Mouse (Mus musculus): ENCODE measurements around the gene Wdr35. TPM values are rescaled to one million over a fixed set of nuclear protein-coding genes. Genes with fewer than 3 reads are reported as not detected.

Wdr35 gene
- polyA plus RNA-seq, 1 experiment from 2014 or later, result 14.6 TPM

DNA sequence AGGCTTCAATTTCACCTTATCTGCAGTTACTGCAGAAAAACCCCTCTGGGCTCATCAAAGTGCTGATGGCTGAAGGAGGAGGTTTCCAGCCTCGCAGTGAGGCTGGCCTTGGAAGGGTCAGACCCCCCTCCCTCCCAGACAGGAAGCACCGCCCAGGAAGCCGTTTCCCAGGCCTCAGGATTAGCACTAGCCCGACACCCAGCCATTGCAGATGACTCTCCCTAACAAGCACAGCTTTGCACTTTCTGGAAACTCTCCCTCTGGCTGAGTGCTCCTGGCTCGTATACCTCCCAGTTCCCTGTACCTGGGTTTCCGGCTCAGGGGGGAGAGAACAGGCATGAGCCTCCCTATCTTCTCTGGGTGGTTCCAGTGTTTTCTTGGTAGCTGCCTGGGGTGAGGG lies 77.1 kb downstream of the Wdr35 start:
- H3K36me3 ChIP-seq, result no peaks in the 10 kb centered on the region
- H3K4me1 ChIP-seq (replicated peaks), result peaks cover 5% of the 10 kb centered on the region; the same call in 1 of the 2 replicates
- no peak for ATAC-seq (ENCODE audit: insufficient number of reproducible peaks, low FRiP score)
- 17% methylated on average over 6 of the region's 6 CpGs for WGBS
- no peaks in the 10 kb centered on the region for H3K27me3 ChIP-seq (replicated peaks)
- no peak overlapping the region for H3K27ac ChIP-seq (ENCODE audit: poor library complexity, severe bottlenecking)
- no peak overlapping the region for H3K4me2 ChIP-seq
- H3K9me3 ChIP-seq (replicated peaks), result no peaks in the 10 kb centered on the region
- no peak overlapping the region for H3K9ac ChIP-seq
- H3K4me3 ChIP-seq, result no peak overlapping the region

GRCm38 (mm10) chr12:9052075-9052829 lies 78.6 kb downstream of the Wdr35 start:
- Histone ChIP-seq H3K9me3 (replicated peaks) (no peaks in the 10 kb centered on the region), H3K9ac (no peak overlapping the region), H3K27me3 (replicated peaks) (no peaks in the 10 kb centered on the region), H3K4me2 (no peak overlapping the region), H3K36me3 (no peaks in the 10 kb centered on the region), H3K4me1 (replicated peaks) (peaks cover 5% of the 10 kb centered on the region; the same call in 1 of the 2 replicates), H3K4me3 (no peak overlapping the region), H3K27ac (ENCODE audit: poor library complexity, severe bottlenecking) (no peak overlapping the region)
- WGBS, result 55% methylated on average over 8 of the region's 8 CpGs
- peak; percentile 70 for ATAC-seq (ENCODE audit: insufficient number of reproducible peaks, low FRiP score)

GRCm38 (mm10) chr12:9053345-9053744 lies 79.7 kb downstream of the Wdr35 start:
- ATAC-seq (ENCODE audit: insufficient number of reproducible peaks, low FRiP score), result no peak
- H3K27me3 ChIP-seq (replicated peaks), result no peaks in the 10 kb centered on the region
- H3K9me3 ChIP-seq (replicated peaks), result no peaks in the 10 kb centered on the region
- H3K4me3 ChIP-seq, result no peak overlapping the region
- H3K4me1 ChIP-seq (replicated peaks), result peaks cover 5% of the 10 kb centered on the region; the same call in 1 of the 2 replicates
- H3K36me3 ChIP-seq, result no peaks in the 10 kb centered on the region
- H3K27ac ChIP-seq (ENCODE audit: poor library complexity, severe bottlenecking), result no peak overlapping the region
- H3K4me2 ChIP-seq, result no peak overlapping the region
- 61% methylated on average over 7 of the region's 7 CpGs for WGBS
- no peak overlapping the region for H3K9ac ChIP-seq

DNA sequence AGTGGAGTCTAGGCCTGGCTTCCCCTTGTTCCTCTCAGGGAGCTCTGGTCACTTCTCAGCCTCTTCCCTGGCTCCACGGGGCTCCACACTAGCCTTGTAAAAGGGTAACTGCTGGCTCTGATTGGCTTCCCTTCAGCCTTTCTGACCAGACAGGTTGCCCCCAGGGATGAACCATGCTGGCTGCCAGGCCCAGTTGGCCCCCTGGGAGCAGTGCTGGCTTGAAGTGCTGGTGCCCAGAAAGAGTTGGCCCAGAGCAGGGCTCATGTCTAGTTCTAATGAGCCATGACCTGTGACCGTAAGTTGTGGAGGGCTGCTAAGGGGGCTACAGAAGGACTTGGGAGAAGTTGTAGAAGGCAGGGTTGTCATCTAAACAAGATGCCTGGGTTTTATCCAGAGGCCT lies 80.3 kb downstream of the Wdr35 start:
- Histone ChIP-seq H3K9ac (no peak overlapping the region), H3K27me3 (replicated peaks) (no peaks in the 10 kb centered on the region), H3K4me2 (no peak overlapping the region), H3K4me1 (replicated peaks) (peaks cover 5% of the 10 kb centered on the region; the same call in 1 of the 2 replicates), H3K36me3 (no peaks in the 10 kb centered on the region), H3K4me3 (no peak overlapping the region), H3K9me3 (replicated peaks) (no peaks in the 10 kb centered on the region), H3K27ac (ENCODE audit: poor library complexity, severe bottlenecking) (no peak overlapping the region)
- ATAC-seq (ENCODE audit: insufficient number of reproducible peaks, low FRiP score), result no peak
- 62% methylated on average over 2 of the region's 2 CpGs for WGBS

GRCm38 (mm10) chr12:9055269-9055668 lies 81.6 kb downstream of the Wdr35 start:
- Histone ChIP-seq H3K36me3 (no peaks in the 10 kb centered on the region), H3K9ac (no peak overlapping the region)
- 69% methylated on average over 11 of the region's 11 CpGs for WGBS

DNA sequence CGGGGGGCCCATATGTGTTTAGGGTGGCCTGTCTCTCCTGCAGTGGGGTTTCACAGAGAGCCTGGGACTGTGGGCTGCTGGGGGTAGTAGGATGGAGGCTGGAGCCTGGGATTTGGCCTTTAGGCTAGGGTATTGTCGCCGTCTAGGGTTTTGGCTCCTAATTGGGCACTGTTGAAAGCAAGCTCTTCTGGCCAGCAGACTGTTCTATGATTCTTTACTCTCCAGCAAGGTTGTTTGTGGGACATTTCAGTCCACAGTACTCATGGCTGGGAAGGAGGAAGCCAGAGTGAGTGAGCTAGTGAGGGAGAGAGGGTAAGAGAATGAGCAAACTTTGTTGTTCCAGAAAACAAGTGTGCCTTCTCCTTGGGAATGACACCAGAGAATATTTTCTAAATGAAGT lies 85.8 kb downstream of the Wdr35 start:
- no peak overlapping the region for H3K4me3 ChIP-seq
- no peaks in the 10 kb centered on the region for H3K27me3 ChIP-seq (replicated peaks)
- no peak overlapping the region for H3K9ac ChIP-seq
- ATAC-seq (ENCODE audit: insufficient number of reproducible peaks, low FRiP score), result no peak
- no peaks in the 10 kb centered on the region for H3K36me3 ChIP-seq
- 88% methylated on average over 3 of the region's 3 CpGs for WGBS
- no peaks in the 10 kb centered on the region for H3K9me3 ChIP-seq (replicated peaks)
- no peak overlapping the region for H3K4me2 ChIP-seq
- no peak overlapping the region for H3K27ac ChIP-seq (ENCODE audit: poor library complexity, severe bottlenecking)
- H3K4me1 ChIP-seq (replicated peaks), result no peaks in the 10 kb centered on the region

More at GRCm38 (mm10) chr12:9055269-9055668, 81.6 kb downstream of the Wdr35 start:
- no peaks in the 10 kb centered on the region for H3K27me3 ChIP-seq (replicated peaks)
- no peak overlapping the region for H3K27ac ChIP-seq (ENCODE audit: poor library complexity, severe bottlenecking)
- H3K4me3 ChIP-seq, result no peak overlapping the region
- H3K9me3 ChIP-seq (replicated peaks), result no peaks in the 10 kb centered on the region
- peaks cover 5% of the 10 kb centered on the region; the same call in 1 of the 2 replicates for H3K4me1 ChIP-seq (replicated peaks)
- no peak for ATAC-seq (ENCODE audit: insufficient number of reproducible peaks, low FRiP score)
- H3K4me2 ChIP-seq, result no peak overlapping the region

DNA sequence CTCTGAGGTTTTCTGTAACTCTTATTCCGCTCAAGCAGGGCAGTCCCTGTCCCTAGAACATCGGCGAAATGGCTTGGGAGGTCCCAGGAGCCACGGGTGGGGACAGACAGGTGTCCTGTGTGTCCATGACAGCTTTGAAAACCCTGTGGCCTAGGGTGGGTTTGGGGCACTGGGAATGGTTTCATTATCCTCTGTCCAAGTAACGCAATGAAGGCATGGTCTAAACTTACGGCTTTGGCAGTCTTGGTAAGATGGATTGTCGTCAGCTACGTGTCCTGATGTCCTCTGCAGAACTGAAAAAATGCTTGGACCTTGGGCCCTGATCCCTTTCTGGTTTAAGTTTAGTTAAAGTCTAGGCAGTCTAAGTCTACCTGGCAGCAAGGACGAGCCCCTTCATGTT lies 86.3 kb downstream of the Wdr35 start:
- 81% methylated on average over 9 of the region's 9 CpGs for WGBS

DNA sequence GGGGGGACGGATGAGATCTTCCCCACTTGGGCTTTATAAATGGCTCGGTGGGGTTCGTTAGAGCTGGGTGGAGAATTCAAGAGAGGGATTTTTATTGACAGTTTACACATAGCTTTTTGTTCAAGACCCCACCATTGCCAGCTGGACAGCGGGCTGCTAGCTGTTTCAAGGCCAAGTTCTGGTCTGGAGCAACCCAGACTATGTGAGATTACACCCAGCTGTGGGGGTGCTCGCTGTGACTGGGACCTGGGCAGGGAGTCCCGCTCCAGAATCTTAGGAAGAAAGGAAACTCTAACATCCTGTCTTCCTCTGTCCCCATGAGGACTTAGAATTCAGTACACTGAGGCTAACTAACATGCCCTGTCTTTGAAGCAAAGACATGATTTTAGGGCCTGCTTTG lies 89.9 kb downstream of the Wdr35 start:
- Histone ChIP-seq H3K9me3 (replicated peaks) (no peaks in the 10 kb centered on the region; the same call in 1 of the 2 replicates), H3K4me1 (replicated peaks) (no peaks in the 10 kb centered on the region), H3K36me3 (no peaks in the 10 kb centered on the region), H3K4me2 (no peak overlapping the region), H3K27me3 (replicated peaks) (no peaks in the 10 kb centered on the region), H3K27ac (ENCODE audit: poor library complexity, severe bottlenecking) (no peak overlapping the region), H3K9ac (no peak overlapping the region), H3K4me3 (no peak overlapping the region)
- no peak for ATAC-seq (ENCODE audit: insufficient number of reproducible peaks, low FRiP score)
- 68% methylated on average over 6 of the region's 6 CpGs for WGBS

More for the DNA sequence above, 86.3 kb downstream of the Wdr35 start:
- no peak overlapping the region for H3K27ac ChIP-seq (ENCODE audit: poor library complexity, severe bottlenecking)
- no peak overlapping the region for H3K4me2 ChIP-seq
- no peak for ATAC-seq (ENCODE audit: insufficient number of reproducible peaks, low FRiP score)
- H3K27me3 ChIP-seq (replicated peaks), result no peaks in the 10 kb centered on the region
- no peaks in the 10 kb centered on the region for H3K9me3 ChIP-seq (replicated peaks)
- no peak overlapping the region for H3K4me3 ChIP-seq
- H3K36me3 ChIP-seq, result no peaks in the 10 kb centered on the region
- no peak overlapping the region for H3K9ac ChIP-seq
- no peaks in the 10 kb centered on the region for H3K4me1 ChIP-seq (replicated peaks)

- no peak overlapping the region for H3K9ac ChIP-seq
- ATAC-seq (ENCODE audit: insufficient number of reproducible peaks, low FRiP score), result no peak
- H3K27me3 ChIP-seq (replicated peaks), result no peaks in the 10 kb centered on the region
- no peaks in the 10 kb centered on the region for H3K36me3 ChIP-seq
- no peak overlapping the region for H3K4me2 ChIP-seq
- H3K4me1 ChIP-seq (replicated peaks), result no peaks in the 10 kb centered on the region
- no peak overlapping the region for H3K4me3 ChIP-seq
- no peaks in the 10 kb centered on the region; the same call in 1 of the 2 replicates for H3K9me3 ChIP-seq (replicated peaks)
- no peak overlapping the region for H3K27ac ChIP-seq (ENCODE audit: poor library complexity, severe bottlenecking)
- 94% methylated on average over 1 of the region's 1 CpGs for WGBS
Measured at GRCm38 (mm10) chr12:9071058-9071457, 97.4 kb downstream of the Wdr35 start.

GRCm38 (mm10) chr12:9071493-9071892 lies 97.8 kb downstream of the Wdr35 start:
- ATAC-seq (ENCODE audit: insufficient number of reproducible peaks, low FRiP score), result no peak
- Histone ChIP-seq H3K9me3 (replicated peaks) (no peaks in the 10 kb centered on the region; the same call in 1 of the 2 replicates), H3K9ac (no peak overlapping the region), H3K27me3 (replicated peaks) (no peaks in the 10 kb centered on the region), H3K36me3 (no peaks in the 10 kb centered on the region), H3K4me1 (replicated peaks) (no peaks in the 10 kb centered on the region), H3K4me3 (no peak overlapping the region), H3K27ac (ENCODE audit: poor library complexity, severe bottlenecking) (no peak overlapping the region), H3K4me2 (no peak overlapping the region)
- 60% methylated on average over 4 of the region's 4 CpGs for WGBS

DNA sequence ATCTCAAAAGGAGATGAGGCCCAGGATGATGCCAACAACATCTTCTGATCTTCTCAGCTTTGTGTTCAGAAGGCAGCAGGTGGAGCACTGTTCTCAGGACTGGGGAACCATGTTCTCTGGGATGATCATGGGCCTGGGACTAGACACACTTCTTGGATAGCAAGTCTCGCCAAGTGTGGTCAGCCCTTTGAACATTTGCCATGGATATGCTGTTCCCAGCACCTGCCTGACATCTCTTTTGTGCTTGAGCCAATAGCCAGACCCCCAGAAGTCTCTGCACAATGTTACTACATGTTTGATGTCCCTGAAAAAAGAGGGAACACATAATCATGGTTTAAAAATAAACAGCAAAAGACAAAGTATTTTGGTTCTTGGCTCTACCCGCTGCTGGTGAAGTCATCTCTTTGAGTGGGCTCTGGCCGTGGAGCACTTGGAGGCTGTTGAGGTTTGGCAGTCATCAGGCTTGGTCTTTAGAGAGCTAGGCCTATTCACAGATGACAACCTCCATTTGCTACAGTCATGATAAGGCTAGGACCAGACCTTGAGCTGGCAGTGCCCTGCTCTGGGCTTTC lies 103.9 kb downstream of the Wdr35 start:
- Histone ChIP-seq H3K27me3 (replicated peaks) (no peaks in the 10 kb centered on the region), H3K9me3 (replicated peaks) (no peaks in the 10 kb centered on the region), H3K4me3 (no peak overlapping the region), H3K9ac (no peak overlapping the region), H3K27ac (ENCODE audit: poor library complexity, severe bottlenecking) (no peak overlapping the region), H3K4me2 (no peak overlapping the region), H3K36me3 (no peaks in the 10 kb centered on the region), H3K4me1 (replicated peaks) (no peaks in the 10 kb centered on the region)
- ATAC-seq (ENCODE audit: insufficient number of reproducible peaks, low FRiP score), result no peak
- WGBS, result 83% methylated on average over 3 of the region's 3 CpGs

All from heart, embryonic 12.5 days (tissue).